Mouse (Mus musculus): ENCODE measurements around the gene Map3k14. TPM values are rescaled to one million over a fixed set of nuclear protein-coding genes. Genes with fewer than 3 reads are reported as not detected.

The Map3k14 gene
- total RNA-seq (2012; rRNA removed) (0.36 and 0.39 TPM in 2 replicates), polyA plus RNA-seq (2012; ENCODE audit: insufficient read depth in 1 of 2, insufficient read length in 2 of 2, low read depth in 1 of 2, low replicate concordance in 2 of 2, missing spikeins in 1 of 2) (under 1 TPM in 1 of 2 experiments, not detected in 1; 0.99 TPM)

- TF ChIP-seq POLR2AphosphoS2 (IDR thresholded peaks at IDR 0.05; ENCODE audit: low read length) = no peak
- TF ChIP-seq TAL1 (IDR thresholded peaks at IDR 0.05; ENCODE audit: low read length) = no peak
- no peak for TF ChIP-seq MYC (IDR thresholded peaks at IDR 0.05; ENCODE audit: low read depth, low read length)
- TF ChIP-seq CTCF (IDR thresholded peaks at IDR 0.05 in 2 of 3, conservative IDR thresholded peaks at IDR 0.05 in 1 of 3; ENCODE audit: control insufficient read depth in 1 of 3, insufficient read depth in 1 of 3, low read depth in 2 of 3, low read length in 3 of 3, poor library complexity in 1 of 3, severe bottlenecking in 1 of 3) = no peak
- TF ChIP-seq EP300 (IDR thresholded peaks at IDR 0.05; ENCODE audit: low read depth in 1 of 2, low read length in 2 of 2) = no peak
- TF ChIP-seq MEF2A (IDR thresholded peaks at IDR 0.05; ENCODE audit: extremely low read depth, insufficient replicate concordance, low read depth, low read length, poor library complexity, severe bottlenecking) = no peak
- no peak for TF ChIP-seq USF2 (IDR thresholded peaks at IDR 0.05; ENCODE audit: borderline replicate concordance in 1 of 2, insufficient read depth in 1 of 2, low read depth in 1 of 2, low read length in 2 of 2)
- no peak for TF ChIP-seq GATA1 (IDR thresholded peaks at IDR 0.05; ENCODE audit: low read depth, low read length)
- TF ChIP-seq CHD1 (IDR thresholded peaks at IDR 0.05; ENCODE audit: low read depth, low read length) = no peak
- TF ChIP-seq MXI1 (IDR thresholded peaks at IDR 0.05; ENCODE audit: low read depth, low read length) = peak; percentile 75
- peak in 1 of 2 experiments; percentile 53; a peak in 1 of 4 replicates for TF ChIP-seq POLR2A (IDR thresholded peaks at IDR 0.05; ENCODE audit: control insufficient read depth in 1 of 2, insufficient read depth in 1 of 2, low read depth in 1 of 2, low read length in 2 of 2, poor library complexity in 1 of 2)
- TF ChIP-seq POLR2AphosphoS5 (IDR thresholded peaks at IDR 0.05; ENCODE audit: borderline replicate concordance, low read depth, low read length) = no peak
- peak; percentile 75 for TF ChIP-seq SIN3A (IDR thresholded peaks at IDR 0.05; ENCODE audit: low read length)
- no peak for TF ChIP-seq GABPA (IDR thresholded peaks at IDR 0.05; ENCODE audit: low read depth, low read length)
- peak; percentile 99 for TF ChIP-seq NRF1 (IDR thresholded peaks at IDR 0.05; ENCODE audit: insufficient read depth, low read depth, low read length, poor library complexity, severe bottlenecking)
- TF ChIP-seq MAFK (IDR thresholded peaks at IDR 0.05; ENCODE audit: borderline replicate concordance, low read depth, low read length) = no peak
- no peak for TF ChIP-seq TCF12 (IDR thresholded peaks at IDR 0.05; ENCODE audit: low read depth, low read length)
- TF ChIP-seq MAZ (IDR thresholded peaks at IDR 0.05; ENCODE audit: low read depth, low read length) = 0 out of 2 replicates have a peak, but pooled peaks have one; percentile 12
- TF ChIP-seq HCFC1 (IDR thresholded peaks at IDR 0.05; ENCODE audit: low read depth, low read length) = peak; percentile 66
- TF ChIP-seq ZMIZ1 (IDR thresholded peaks at IDR 0.05; ENCODE audit: low read depth, low read length) = 0 out of 2 replicates have a peak, but pooled peaks have one; percentile 28
- peak; percentile 47 for TF ChIP-seq NELFE (IDR thresholded peaks at IDR 0.05; ENCODE audit: low read depth, low read length)
- TF ChIP-seq UBTF (IDR thresholded peaks at IDR 0.05; ENCODE audit: borderline replicate concordance, insufficient read depth, low read depth, low read length) = no peak
- no peak; the same call in 1 of the 2 replicates for TF ChIP-seq ETS1 (IDR thresholded peaks at IDR 0.05; ENCODE audit: low read depth, low read length)
- TF ChIP-seq MAX (IDR thresholded peaks at IDR 0.05; ENCODE audit: low read length) = peak; percentile 64; the same call in 1 of the 2 replicates
- peak; percentile 70 for TF ChIP-seq ELF1 (IDR thresholded peaks at IDR 0.05; ENCODE audit: low read depth, low read length)
- no peak for TF ChIP-seq ZNF384 (IDR thresholded peaks at IDR 0.05; ENCODE audit: low read depth, low read length)
- no peak for TF ChIP-seq ZKSCAN1 (IDR thresholded peaks at IDR 0.05; ENCODE audit: low read depth, low read length)
- TF ChIP-seq TBP (IDR thresholded peaks at IDR 0.05; ENCODE audit: low read depth, low read length) = no peak
- H3K9ac ChIP-seq (ENCODE audit: control insufficient read depth, low read depth, low read length, poor library complexity, severe bottlenecking) = peak within 1 kb of the TSS; percentile 55
- H3K27me3 ChIP-seq (ENCODE audit: control insufficient read depth in 1 of 2, insufficient read depth in 2 of 2, low read length in 2 of 2) = peaks cover 0 to 5% of the 10 kb centered on the region in 2 experiments; a peak in 3 of 4 replicates
- peaks cover 12 to 33% of the 10 kb centered on the region in 2 experiments for H3K4me1 ChIP-seq (ENCODE audit: control insufficient read depth in 1 of 2, insufficient read depth in 2 of 2, low read length in 2 of 2)
- peaks cover 0 to 24% of the 10 kb centered on the region in 2 experiments; a peak in 2 of 4 replicates for H3K36me3 ChIP-seq (ENCODE audit: control insufficient read depth in 1 of 2, insufficient read depth in 2 of 2, low read length in 2 of 2)
- peak within 1 kb of the TSS; percentile 58 to 60 for H3K4me3 ChIP-seq (ENCODE audit: control insufficient read depth in 1 of 2, insufficient read depth in 1 of 2, low read depth in 2 of 2, low read length in 2 of 2)
- H3K79me2 ChIP-seq (ENCODE audit: control insufficient read depth, insufficient read depth, low read length, poor library complexity) = no peaks in the 10 kb centered on the region; the same call in 1 of the 2 replicates
- peak; percentile 100 for DNase-seq (ENCODE audit: low read depth, low spot score)
- no peaks in the 10 kb centered on the region for H3K9me3 ChIP-seq (replicated peaks; ENCODE audit: insufficient read depth, low read length)
- H3K27ac ChIP-seq (ENCODE audit: control insufficient read depth, low read depth, low read length) = no peak within 1 kb of the TSS
These were observed at the start of gene Map3k14 for GRCm38 (mm10) chr11:103267346-103268219. Gene Map3k14, minus strand, starts transcription at chr11:103267472.

Data from MEL (cell line).